Mouse (Mus musculus) gastrocnemius, postnatal 36 days (tissue): ENCODE data around the gene Gm4969. TPM values are rescaled to one million over a fixed set of nuclear protein-coding genes. Genes with fewer than 3 reads are reported as not detected.

Experiments
- microRNA-seq, 2 experiments: library from miRNA; unstranded; fragments of <30 nt; microRNA quantifications; one replicate each; pipeline ENCODE4 v1.2.0; 2021
- total RNA-seq, 2 experiments: library from RNA; stranded (reverse); gene quantifications; 2 replicates each; pipeline ENCODE4 v1.2.3; 2021

Gene Gm4969
- total RNA-seq, 2 experiments from 2014 or later: not detected

Small RNA genes within 50 kb of the gene (microRNA-seq; reads per million reads assigned to microRNA genes)
- gene Mir3100: 4.3 to 11.1 reads per million in 2 experiments

Other genes with a start within 250 kb of the Gm4969 start
- 1 to 10 TPM in 1 of 2 experiments, under 1 TPM in 1; 0.99 to 1.3 TPM for gene Pglyrp1, start 247.0 kb downstream of the Gm4969 start, total RNA-seq
- gene Ccdc61, start 208.0 kb downstream of the Gm4969 start, total RNA-seq: 1 to 10 TPM; 5.2 to 6.1 TPM
- 1 to 10 TPM; 1.7 to 1.8 TPM for gene Nova2, start 192.5 kb downstream of the Gm4969 start, total RNA-seq
- gene Nanos2, start 131.0 kb downstream of the Gm4969 start, total RNA-seq: not detected
- gene Mypop, start 127.1 kb downstream of the Gm4969 start, total RNA-seq: 1 to 10 TPM; 4.7 to 6.4 TPM
- gene Irf2bp1, start 114.3 kb downstream of the Gm4969 start, total RNA-seq: 10 to 100 TPM; 13.8 to 15.1 TPM
- not detected for gene Foxa3, start 94.8 kb downstream of the Gm4969 start, total RNA-seq
- gene Sympk, start 94.0 kb downstream of the Gm4969 start, total RNA-seq: 10 to 100 TPM; 61.8 to 65.7 TPM
- not detected for gene Rsph6a, start 63.7 kb downstream of the Gm4969 start, total RNA-seq
- 10 to 100 TPM; 21.6 to 26.1 TPM for gene Dmwd, start 42.1 kb downstream of the Gm4969 start, total RNA-seq
- 100 to 1,000 TPM; 272 to 309 TPM for gene Dmpk, start 34.5 kb downstream of the Gm4969 start, total RNA-seq
- gene Six5, start 23.8 kb downstream of the Gm4969 start, total RNA-seq: 1 to 10 TPM; 1.2 to 1.5 TPM
- gene Fbxo46, start 1.5 kb upstream of the Gm4969 start, total RNA-seq: 1 to 10 TPM; 2.0 to 2.8 TPM
- 1 to 10 TPM; 1.5 to 2.0 TPM for gene Qpctl, start 30.9 kb upstream of the Gm4969 start, total RNA-seq
- 10 to 100 TPM; 47.3 to 49.9 TPM for gene Snrpd2, start 31.4 kb upstream of the Gm4969 start, total RNA-seq
- not detected for gene Gipr, start 47.8 kb upstream of the Gm4969 start, total RNA-seq
- 1 to 10 TPM; 9.6 to 10.0 TPM for gene Eml2, start 58.1 kb upstream of the Gm4969 start, total RNA-seq
- gene Gpr4, start 94.2 kb upstream of the Gm4969 start, total RNA-seq: 1 to 10 TPM; 2.2 to 2.6 TPM
- 10 to 100 TPM; 36.9 to 39.9 TPM for gene Opa3, start 110.0 kb upstream of the Gm4969 start, total RNA-seq
- 10 to 100 TPM; 15.9 to 20.6 TPM for gene Vasp, start 153.4 kb upstream of the Gm4969 start, total RNA-seq
- under 1 TPM in 1 of 2 experiments, not detected in 1; 0.35 TPM for gene Ppm1n, start 161.7 kb upstream of the Gm4969 start, total RNA-seq
- gene Rtn2, start 164.3 kb upstream of the Gm4969 start, total RNA-seq: 1,000 to 10,000 TPM in 1 of 2 experiments, 100 to 1,000 TPM in 1; 974 to 1,054 TPM
- under 1 TPM; 0.15 to 0.31 TPM for gene Fosb, start 191.7 kb upstream of the Gm4969 start, total RNA-seq
- 10 to 100 TPM; 24.5 to 29.0 TPM for gene Ercc1, start 226.4 kb upstream of the Gm4969 start, total RNA-seq
- 10 to 100 TPM in 1 of 2 experiments, 1 to 10 TPM in 1; 9.3 to 10.2 TPM for gene Cd3eap, start 241.1 kb upstream of the Gm4969 start, total RNA-seq
- 1 to 10 TPM; 2.4 to 2.6 TPM for gene Ppp1r13l, start 241.4 kb upstream of the Gm4969 start, total RNA-seq